In genomic region chr4:86276021-86276813, GRCm38 (mm10) we compare ENCODE assay signal across 13 mouse cellular contexts.
DNase-seq lines count a peak whose midpoint lies in the region; ATAC-seq and TF ChIP-seq lines count a peak whose summit lies in the region.
"Had no signal": no experiment of that assay in that cellular context is flagged by ENCODE, and none has a peak within 500 bp of the region (broad histone marks: within the 10 kb centered on the region; RNA-seq: fewer than 3 reads in every experiment).

No protein-coding gene starts in this region.

- intact Hi-C loops in heart, postnatal 10 days (cut with DNase I), result no loop called here
- intact Hi-C loops in left cerebral cortex, postnatal 10 days (cut with DNase I), result loop anchor here (10.0 kb wide), 1 partner anchor 269 kb away; no protein-coding TSS in a partner anchor

- H3K27ac ChIP-seq in lung, postnatal 0 days (ENCODE audit: low read length), result no peak overlapping the region
- peak overlapping the region; percentile 60 for H3K27ac ChIP-seq in embryonic facial prominence, embryonic 13.5 days
- peak overlapping the region; percentile 59; the same call in 1 of the 2 replicates for H3K27ac ChIP-seq in stomach, embryonic 15.5 days
- H3K27ac ChIP-seq: neural tube, embryonic 12.5 days had no signal

- no peak overlapping the region for H3K9ac ChIP-seq in lung, postnatal 0 days (replicated peaks; ENCODE audit: low read depth)
- H3K9ac ChIP-seq in embryonic facial prominence, embryonic 13.5 days, result no peak overlapping the region
- no peak overlapping the region for H3K9ac ChIP-seq in stomach, embryonic 15.5 days
- H3K9ac ChIP-seq: heart, embryonic 12.5 days; neural tube, embryonic 12.5 days had no signal

- no peaks in the 10 kb centered on the region for H3K27me3 ChIP-seq in lung, postnatal 0 days (replicated peaks; ENCODE audit: insufficient read depth, low read length)
- no peaks in the 10 kb centered on the region for H3K27me3 ChIP-seq in embryonic facial prominence, embryonic 13.5 days
- H3K27me3 ChIP-seq in stomach, embryonic 15.5 days (replicated peaks), result no peaks in the 10 kb centered on the region
- H3K27me3 ChIP-seq: heart, embryonic 12.5 days; neural tube, embryonic 12.5 days had no signal

- H3K4me1 ChIP-seq in lung, postnatal 0 days (ENCODE audit: insufficient read depth, low read depth, low read length), result peaks cover 6% of the 10 kb centered on the region; the same call in 1 of the 2 replicates
- peaks cover 42% of the 10 kb centered on the region for H3K4me1 ChIP-seq in embryonic facial prominence, embryonic 13.5 days
- H3K4me1 ChIP-seq in stomach, embryonic 15.5 days, result no peaks in the 10 kb centered on the region

- no peaks in the 10 kb centered on the region for H3K36me3 ChIP-seq in lung, postnatal 0 days (ENCODE audit: insufficient read depth, low read length)
- 0 out of 2 replicates have a peak, but pooled peaks cover 3% of the 10 kb centered on the region for H3K36me3 ChIP-seq in embryonic facial prominence, embryonic 13.5 days
- no peaks in the 10 kb centered on the region for H3K36me3 ChIP-seq in stomach, embryonic 15.5 days
- H3K36me3 ChIP-seq: heart, embryonic 12.5 days; neural tube, embryonic 12.5 days had no signal

- 44% methylated on average over 14 of the region's 14 CpGs for WGBS in lung, postnatal 0 days
- WGBS in embryonic facial prominence, embryonic 13.5 days, result 38% methylated on average over 14 of the region's 14 CpGs
- WGBS in stomach, embryonic 15.5 days, result 52% methylated on average over 14 of the region's 14 CpGs

- peak; percentile 28 for ATAC-seq in lung, postnatal 0 days
- ATAC-seq in embryonic facial prominence, embryonic 13.5 days (ENCODE audit: insufficient number of reproducible peaks, insufficient read depth, low FRiP score, low TSS enrichment, low read depth), result no peak
- no peak for ATAC-seq in stomach, embryonic 15.5 days (ENCODE audit: insufficient read depth, low FRiP score, low read depth)
- ATAC-seq in megakaryocyte progenitor cell, adult 5-6 weeks (replicated peaks; ENCODE audit: poor library complexity), result no peak

- no peak overlapping the region for H3K4me3 ChIP-seq in lung, postnatal 0 days (ENCODE audit: low read depth, low read length)
- no peak overlapping the region for H3K4me3 ChIP-seq in embryonic facial prominence, embryonic 13.5 days
- no peak overlapping the region for H3K4me3 ChIP-seq in stomach, embryonic 15.5 days (replicated peaks)
- H3K4me3 ChIP-seq: heart, embryonic 12.5 days; neural tube, embryonic 12.5 days had no signal

- peak; percentile 84 for DNase-seq in heart, adult 11 months
- DNase-seq in heart, postnatal 10 days, result no peak
- no peak for DNase-seq in lung, postnatal 0 days (ENCODE audit: low spot score)
- no peak for DNase-seq in lung, postnatal 4 days
- DNase-seq in left cerebral cortex, postnatal 10 days (ENCODE audit: extremely low spot score in 1 of 2, low spot score in 2 of 2), result no peak
- DNase-seq: adrenal gland, adult 2 months; layer of hippocampus, adult 9-11 months had no signal

- H3K4me2 ChIP-seq in lung, postnatal 0 days (replicated peaks; ENCODE audit: low read depth, low read length), result no peak overlapping the region
- no peak overlapping the region for H3K4me2 ChIP-seq in embryonic facial prominence, embryonic 13.5 days
- H3K4me2 ChIP-seq in stomach, embryonic 15.5 days, result no peak overlapping the region
- H3K4me2 ChIP-seq: heart, embryonic 12.5 days; liver, embryonic 11.5 days; neural tube, embryonic 12.5 days had no signal

- no peak for TF ChIP-seq CTCF in lung, postnatal 0 days (IDR thresholded peaks at IDR 0.05)

- TF ChIP-seq EP300 in lung, postnatal 0 days (IDR thresholded peaks at IDR 0.05), result no peak

- no peaks in the 10 kb centered on the region for H3K9me3 ChIP-seq in lung, postnatal 0 days (ENCODE audit: low read length)
- H3K9me3 ChIP-seq in embryonic facial prominence, embryonic 13.5 days, result no peaks in the 10 kb centered on the region
- no peaks in the 10 kb centered on the region for H3K9me3 ChIP-seq in stomach, embryonic 15.5 days
- H3K9me3 ChIP-seq: neural tube, embryonic 12.5 days had no signal
